Mouse (Mus musculus) stomach, postnatal 0 days (tissue): ENCODE results near the gene Eef1a1. TPM values are rescaled to one million over a fixed set of nuclear protein-coding genes. Genes with fewer than 3 reads are reported as not detected.
A peak's percentile ranks its signal among the peaks of the same experiment; 100 is the strongest.
"Not testable (repeated sequence)": the region's sequence is repeated elsewhere in the genome, so short reads cannot be mapped to it uniquely, and the experiment has no call there.

ENCODE experiments used
- ATAC-seq: fragments of 200-750 bp; cut with Nextera tagmentation; 2 replicates; pipeline ENCODE4 v1.8.0; 2017; ENCODE audit not compliant: low FRiP score, low TSS enrichment
- DNase-seq: peaks from one replicate; pipeline ENCODE4 v3.0.0-alpha.2; 2016; ENCODE audit warnings: low spot score
- H3K27ac ChIP-seq: fragments of 300-500 bp; sonication (generic); replicated peaks from 2 replicates; pipeline ENCODE4 v1.5.1; 2014; ENCODE audit warnings: mild to moderate bottlenecking, control low read depth
- H3K27me3 ChIP-seq: fragments of 300-500 bp; sonication (generic); 2 replicates; pipeline ENCODE4 v1.6.1; 2014; ENCODE audit warnings: low read length; ENCODE audit not compliant: control insufficient read depth, insufficient read depth
- H3K36me3 ChIP-seq: fragments of 300-500 bp; sonication (generic); 2 replicates; pipeline ENCODE4 v1.6.1; 2014; ENCODE audit warnings: low read length, mixed read lengths; ENCODE audit not compliant: control insufficient read depth, insufficient read depth
- H3K4me1 ChIP-seq: fragments of 300-500 bp; sonication (generic); replicated peaks from 2 replicates; pipeline ENCODE4 v1.6.1; 2014; ENCODE audit warnings: antibody characterized with exemption; ENCODE audit not compliant: control insufficient read depth, insufficient read depth
- H3K4me2 ChIP-seq: fragments of 300-500 bp; sonication (generic); replicated peaks from 2 replicates; pipeline ENCODE4 v1.6.1; 2014; ENCODE audit warnings: low read depth, mild to moderate bottlenecking, control low read depth, moderate library complexity
- H3K4me3 ChIP-seq: fragments of 300-500 bp; sonication (generic); 2 replicates; pipeline ENCODE4 v1.5.1; 2014; ENCODE audit warnings: low read depth, low read length, control low read depth
- H3K9ac ChIP-seq: fragments of 300-500 bp; sonication (generic); 2 replicates; pipeline ENCODE4 v1.6.1; 2014; ENCODE audit warnings: mild to moderate bottlenecking, low read length, control low read depth, mixed read lengths
- H3K9me3 ChIP-seq: fragments of 300-500 bp; sonication (generic); 2 replicates; pipeline ENCODE4 v1.6.1; 2016; ENCODE audit warnings: low read length; ENCODE audit not compliant: control insufficient read depth
- CTCF ChIP-seq: IDR thresholded peaks from 2 replicates; pipeline ENCODE4 v1.5.1; 2016; ENCODE audit warnings: antibody characterized with exemption, low read depth, mild to moderate bottlenecking, moderate library complexity
- EP300 ChIP-seq: optimal IDR thresholded peaks from 2 replicates; pipeline ENCODE3; 2016; ENCODE audit warnings: antibody characterized with exemption
- WGBS: fragments of 180-500 bp; shearing (Covaris S2); extraction: QIAGEN DNeasy Blood & Tissue Kit; methylation state at CpG from one replicate; pipeline ENCODE4 v1.1.7; 2014; 5-methylcytosine and 5-hydroxymethylcytosine counted together
- polyA plus RNA-seq: library from polyadenylated mRNA; unstranded; fragments of >200 nt; fragmentation: Nextera tagmentation; extraction: Ambion mirVana; gene quantifications from 2 replicates; pipeline ENCODE4 v1.2.1, GENCODE M21; 2015

Gene Eef1a1
- polyA plus RNA-seq, 1 experiment from 2014 or later: 2,673 TPM

DNA sequence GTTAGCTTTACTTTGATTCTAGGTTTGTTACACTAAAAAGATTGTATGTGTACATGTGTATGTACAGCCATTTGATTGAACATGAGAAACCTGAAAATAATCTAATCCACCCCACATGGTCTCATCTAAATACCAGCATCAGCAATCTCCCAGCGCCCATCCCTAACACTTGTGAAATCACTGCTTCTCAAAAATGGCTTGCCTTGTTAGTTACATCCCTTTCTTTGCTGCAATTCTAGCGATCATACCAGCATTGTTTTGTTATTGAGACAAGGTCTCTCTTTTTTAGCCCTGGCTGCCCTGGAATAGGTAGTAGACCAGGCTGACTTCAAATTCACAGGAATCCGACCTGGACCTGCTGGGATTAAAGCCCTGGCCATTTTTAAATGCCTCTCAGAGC, 6.6 kb downstream of the Eef1a1 start:
- DNase-seq (no peak), ATAC-seq (no peak)
- Histone ChIP-seq H3K4me2 (peak overlapping the region; percentile 60), H3K4me1 (no peaks in the 10 kb centered on the region), H3K9me3 (no peaks in the 10 kb centered on the region), H3K27me3 (no peaks in the 10 kb centered on the region), H3K36me3 (0 out of 2 replicates have a peak, but pooled peaks cover 8% of the 10 kb centered on the region), H3K4me3 (peak overlapping the region; percentile 97), H3K27ac (peak overlapping the region; percentile 98), H3K9ac (peak overlapping the region; percentile 77)
- TF ChIP-seq EP300 (peak; percentile 56), CTCF (no peak)
- 12% methylated on average over 3 of the region's 3 CpGs for WGBS

DNA sequence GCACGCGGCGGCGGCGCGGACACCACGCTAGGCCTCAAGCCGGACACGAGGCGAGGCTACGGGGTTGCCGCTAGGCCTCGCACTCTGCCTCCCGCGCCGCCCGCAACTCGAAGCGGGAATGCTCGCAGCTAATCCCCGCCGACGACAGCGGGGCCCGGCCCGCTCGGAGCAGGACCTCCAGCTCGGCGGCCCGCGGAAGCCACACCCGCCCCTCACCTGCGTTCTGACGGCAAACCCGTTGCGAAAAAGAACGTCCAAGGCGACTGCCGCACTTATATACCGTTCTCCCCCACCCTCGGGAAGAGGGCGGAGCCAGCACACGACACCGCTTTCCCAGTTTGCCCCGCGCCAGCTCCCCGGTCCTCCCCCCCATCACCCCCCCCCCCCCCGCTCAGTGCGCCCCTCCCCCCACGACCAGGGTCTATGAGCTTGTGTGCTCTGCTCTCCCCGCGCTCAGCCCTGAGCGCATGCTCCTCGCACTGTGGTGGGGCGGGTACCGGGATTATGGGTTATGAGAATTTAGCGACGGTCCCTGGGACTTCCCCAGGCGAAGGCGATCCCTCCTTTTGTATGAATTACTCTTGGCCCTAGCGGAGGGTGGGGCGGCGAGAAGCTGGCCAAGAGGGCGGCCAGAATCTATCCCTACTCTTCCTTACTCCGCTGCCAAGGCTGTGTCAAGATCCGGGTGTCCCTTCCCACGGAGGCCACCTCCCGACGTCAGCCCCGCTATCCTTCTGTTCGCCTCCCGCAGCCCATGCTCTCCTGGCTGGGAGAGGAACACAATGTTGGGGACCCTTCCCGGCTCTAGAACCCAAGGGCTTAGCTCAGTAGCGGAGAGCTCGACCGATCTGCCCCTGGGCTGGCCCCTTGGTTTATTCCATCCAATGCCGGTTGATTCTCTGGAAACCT, 7.3 kb downstream of the Eef1a1 start:
- Histone ChIP-seq H3K9ac (peak overlapping the region; percentile 100), H3K4me2 (peak overlapping the region; percentile 60), H3K36me3 (peaks cover 15% of the 10 kb centered on the region; the same call in 1 of the 2 replicates), H3K4me3 (peak overlapping the region; percentile 97), H3K27ac (peak overlapping the region; percentile 99), H3K27me3 (no peaks in the 10 kb centered on the region), H3K4me1 (no peaks in the 10 kb centered on the region), H3K9me3 (no peaks in the 10 kb centered on the region)
- no peak for TF ChIP-seq CTCF
- peak; percentile 49 for TF ChIP-seq EP300
- DNase-seq (peak; percentile 98), ATAC-seq (peak; percentile 97)
- under 1% methylated on average over 62 of the region's 77 CpGs for whole genome bisulfite sequencing

DNA sequence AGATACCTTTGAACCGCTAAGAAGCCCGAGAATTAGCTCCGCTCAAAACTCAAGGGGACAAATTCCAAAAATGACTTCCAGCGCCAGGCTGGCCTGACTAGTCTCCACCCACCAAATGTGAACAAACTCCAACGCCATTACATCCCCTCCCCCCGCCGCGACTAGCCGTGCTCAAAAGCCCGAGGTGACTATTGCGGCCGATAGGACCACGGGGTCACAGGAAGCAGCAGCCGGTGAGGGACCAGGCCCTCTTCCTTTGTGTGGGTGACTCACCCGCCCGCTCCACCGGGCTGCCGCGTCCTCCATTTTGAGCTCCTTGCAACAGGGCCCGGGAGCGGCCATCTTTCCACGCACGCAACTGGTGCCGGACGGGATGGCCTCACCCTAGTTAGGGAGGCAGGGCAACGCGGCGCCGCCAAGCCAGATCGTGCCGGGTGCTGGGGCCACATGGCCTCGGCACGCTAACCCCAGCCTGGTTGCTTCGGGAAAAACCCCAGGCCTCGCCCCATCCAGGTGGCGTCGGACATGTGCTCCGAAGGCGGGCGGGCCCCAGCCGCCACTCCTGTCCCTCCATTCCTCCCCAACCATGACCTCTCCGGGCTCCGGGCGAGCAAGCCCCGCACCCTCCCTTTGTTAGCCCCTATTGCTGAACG, 8.1 kb downstream of the Eef1a1 start:
- H3K9me3 ChIP-seq: no peaks in the 10 kb centered on the region
- no peak for TF ChIP-seq CTCF

DNA sequence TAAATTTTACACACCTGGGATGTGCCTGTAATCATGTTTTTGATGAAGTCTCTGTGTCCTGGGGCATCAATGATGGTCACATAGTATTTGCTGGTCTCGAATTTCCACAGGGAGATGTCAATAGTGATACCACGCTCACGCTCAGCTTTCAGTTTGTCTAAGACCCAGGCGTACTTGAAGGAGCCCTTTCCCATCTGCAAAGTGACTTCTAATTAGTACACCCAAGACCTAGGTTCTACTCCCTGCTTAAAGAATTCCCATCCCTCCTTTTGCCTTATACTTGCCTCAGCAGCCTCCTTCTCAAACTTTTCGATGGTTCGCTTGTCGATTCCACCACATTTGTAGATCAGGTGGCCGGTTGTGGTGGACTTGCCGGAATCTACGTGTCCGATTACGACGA, 8.7 kb downstream of the Eef1a1 start:
- H3K4me1 ChIP-seq, DNase-seq, ATAC-seq, H3K9me3 ChIP-seq, H3K27me3 ChIP-seq: not testable (repeated sequence)
- Histone ChIP-seq H3K9ac (peak overlapping the region; percentile 100), H3K4me3 (peak overlapping the region; percentile 97), H3K27ac (peak overlapping the region; percentile 99; the same call in 1 of the 2 replicates), H3K36me3 (peaks cover 19% of the 10 kb centered on the region; the same call in 1 of the 2 replicates), H3K4me2 (peak overlapping the region; percentile 60)
- 1% methylated on average over 13 of the region's 13 CpGs for WGBS

More for the DNA sequence above, 8.1 kb downstream of the Eef1a1 start:
- Histone ChIP-seq H3K4me2 (peak overlapping the region; percentile 60), H3K27ac (peak overlapping the region; percentile 99), H3K4me1 (no peaks in the 10 kb centered on the region), H3K4me3 (peak overlapping the region; percentile 97), H3K36me3 (peaks cover 19% of the 10 kb centered on the region; the same call in 1 of the 2 replicates), H3K9ac (peak overlapping the region; percentile 100), H3K27me3 (no peaks in the 10 kb centered on the region)
- peak; percentile 72 for ATAC-seq
- peak; percentile 89 for DNase-seq
- WGBS: under 1% methylated on average over 44 of the region's 46 CpGs

DNA sequence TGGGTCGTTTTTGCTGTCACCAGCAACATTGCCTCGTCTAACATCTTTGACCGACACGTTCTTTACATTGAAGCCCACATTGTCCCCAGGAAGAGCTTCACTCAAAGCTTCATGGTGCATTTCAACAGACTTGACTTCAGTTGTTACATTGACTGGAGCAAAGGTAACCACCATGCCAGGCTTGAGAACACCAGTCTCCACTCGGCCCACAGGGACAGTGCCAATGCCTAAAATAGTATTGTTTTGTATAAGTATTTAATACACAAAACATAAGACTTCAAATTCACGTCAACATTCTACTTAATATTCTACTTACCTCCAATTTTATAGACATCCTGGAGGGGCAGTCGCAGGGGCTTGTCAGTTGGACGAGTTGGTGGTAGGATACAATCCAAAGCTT, 9.6 kb downstream of the Eef1a1 start:
- H3K9me3 ChIP-seq, H3K27ac ChIP-seq, H3K4me1 ChIP-seq, DNase-seq, ATAC-seq, H3K9ac ChIP-seq, H3K27me3 ChIP-seq: not testable (repeated sequence)
- 24% methylated on average over 7 of the region's 8 CpGs for WGBS
- H3K4me3 ChIP-seq: peak overlapping the region; percentile 12; the same call in 1 of the 2 replicates
- H3K36me3 ChIP-seq: peaks cover 19% of the 10 kb centered on the region; the same call in 1 of the 2 replicates
- peak overlapping the region; percentile 60; the same call in 1 of the 2 replicates for H3K4me2 ChIP-seq

DNA sequence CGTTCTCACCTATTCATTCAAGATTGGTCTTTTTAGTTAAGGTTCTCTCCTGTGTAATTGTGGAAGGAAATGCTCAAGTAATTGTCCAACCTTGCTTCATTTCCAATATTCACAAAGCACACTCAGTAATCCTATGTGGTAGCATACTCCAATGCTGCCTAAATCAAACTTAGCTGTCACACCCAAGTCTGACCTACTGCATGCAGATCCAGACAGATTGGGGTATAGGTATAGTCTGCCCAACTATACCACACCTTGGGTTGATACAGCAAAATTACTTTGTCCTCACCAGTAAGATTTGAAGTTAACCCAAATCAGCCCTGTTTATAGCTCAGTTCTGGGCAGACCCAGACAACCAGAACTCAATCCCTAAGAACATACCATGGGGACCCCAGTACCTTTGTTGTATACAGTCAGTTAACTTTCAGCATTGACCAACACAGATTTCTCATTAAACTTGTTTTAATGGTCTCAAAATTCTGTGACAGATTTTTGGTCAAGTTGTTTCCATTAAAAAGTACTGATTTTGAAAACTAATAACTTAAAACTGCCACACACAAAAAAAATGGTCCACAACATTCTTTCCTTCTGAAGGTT, 10.8 kb downstream of the Eef1a1 start:
- not testable (repeated sequence) for H3K9ac ChIP-seq, H3K4me1 ChIP-seq, ATAC-seq, H3K4me3 ChIP-seq, H3K9me3 ChIP-seq, H3K27me3 ChIP-seq, H3K27ac ChIP-seq, H3K4me2 ChIP-seq, DNase-seq
- WGBS: 41% methylated on average over 1 of the region's 1 CpGs
- H3K36me3 ChIP-seq: peaks cover 19% of the 10 kb centered on the region; the same call in 1 of the 2 replicates
